Mouse (Mus musculus) limb, embryonic 14.5 days (tissue): ENCODE measurements around the gene Txn2. TPM values are rescaled to one million over a fixed set of nuclear protein-coding genes. Genes with fewer than 3 reads are reported as not detected.

Experiments
- ATAC-seq: fragments of 200-750 bp; cut with Nextera tagmentation; 2 replicates; pipeline ENCODE4 v1.8.0; 2017; ENCODE audit warnings: low read depth, moderate number of reproducible peaks, moderate TSS enrichment; ENCODE audit not compliant: low FRiP score
- DNase-seq: peaks from one replicate; pipeline ENCODE4 v3.0.0-alpha.2; 2015; ENCODE audit warnings: low spot score
- H3K27ac ChIP-seq: fragments of 300-500 bp; sonication (generic); replicated peaks from 2 replicates; pipeline ENCODE4 v1.5.1; 2014; ENCODE audit warnings: low read depth, mild to moderate bottlenecking, low read length, moderate library complexity, mixed read lengths
- H3K27me3 ChIP-seq: fragments of 300-500 bp; sonication (generic); 2 replicates; pipeline ENCODE4 v1.6.1; 2014; ENCODE audit warnings: low read length, mixed read lengths; ENCODE audit not compliant: control insufficient read depth, insufficient read depth
- H3K36me3 ChIP-seq: fragments of 300-500 bp; sonication (generic); 2 replicates; pipeline ENCODE4 v1.6.1; 2014; ENCODE audit warnings: mild to moderate bottlenecking, low read length, moderate library complexity, mixed read lengths; ENCODE audit not compliant: control insufficient read depth, insufficient read depth
- H3K4me1 ChIP-seq: fragments of 300-500 bp; sonication (generic); 2 replicates; pipeline ENCODE4 v1.6.1; 2014; ENCODE audit warnings: antibody characterized with exemption, low read length, mixed read lengths; ENCODE audit not compliant: control insufficient read depth, insufficient read depth
- H3K4me2 ChIP-seq: fragments of 300-500 bp; sonication (generic); replicated peaks from 2 replicates; pipeline ENCODE4 v1.6.1; 2014; ENCODE audit warnings: low read depth, mild to moderate bottlenecking, low read length, moderate library complexity; ENCODE audit not compliant: severe bottlenecking
- H3K4me3 ChIP-seq: fragments of 300-500 bp; sonication (generic); replicated peaks from 2 replicates; pipeline ENCODE4 v1.5.1; 2014; ENCODE audit warnings: low read length
- H3K9ac ChIP-seq: fragments of 300-500 bp; sonication (generic); 2 replicates; pipeline ENCODE4 v1.6.1; 2014; ENCODE audit warnings: mild to moderate bottlenecking, low read depth, low read length, moderate library complexity; ENCODE audit not compliant: severe bottlenecking
- H3K9me3 ChIP-seq: fragments of 300-500 bp; sonication (generic); 2 replicates; pipeline ENCODE4 v1.6.1; 2016; ENCODE audit warnings: low read length; ENCODE audit not compliant: control insufficient read depth
- POLR2A ChIP-seq: fragments of 200-500 bp; IDR thresholded peaks from 2 replicates; pipeline ENCODE4 v1.8.0; 2012; ENCODE audit warnings: inconsistent platforms, mild to moderate bottlenecking, moderate library complexity, borderline replicate concordance; ENCODE audit not compliant: insufficient read depth, insufficient read length; ENCODE audit errors: extremely low read depth
- WGBS: fragments of 180-500 bp; shearing (Covaris S2); extraction: QIAGEN DNeasy Blood & Tissue Kit; methylation state at CpG from one replicate; pipeline ENCODE4 v1.1.7; 2014; 5-methylcytosine and 5-hydroxymethylcytosine counted together
- polyA plus RNA-seq, 2 experiments: library from polyadenylated mRNA; depleted of rRNA in 1 of 2; stranded (reverse) in 1 of 2; unstranded in 1 of 2; fragments of >200 nt; fragmentation: Nextera tagmentation in 1 of 2; extraction: Ambion mirVana in 1 of 2; gene quantifications; 2 replicates each; pipeline versions ENCODE4 v1.2.1 to v1.2.3; 2012 to 2014

Gene Txn2
- polyA plus RNA-seq, 2 experiments = 183 to 266 TPM

DNA sequence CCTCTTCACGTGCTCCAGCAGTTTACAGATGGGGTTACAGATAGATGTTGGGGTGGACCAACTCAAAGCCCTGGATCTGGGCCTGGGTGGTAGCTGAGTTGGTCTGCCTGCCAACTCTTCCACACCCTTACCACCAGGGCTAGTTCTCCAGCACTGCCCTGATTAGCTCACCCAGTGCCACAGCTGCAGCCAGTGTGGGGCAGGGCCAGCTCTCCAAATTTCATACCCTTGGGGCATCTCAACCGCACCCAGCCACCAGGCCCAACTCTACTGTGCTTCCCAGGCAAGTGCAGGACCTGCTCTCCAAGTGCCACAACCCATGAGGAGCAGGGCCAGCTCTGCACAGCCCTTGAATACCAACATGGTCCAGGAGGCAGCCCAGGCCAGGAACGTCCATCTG, 49.0 kb downstream of the Txn2 start:
- no peaks in the 10 kb centered on the region for H3K36me3 ChIP-seq
- no peak overlapping the region for H3K4me3 ChIP-seq
- no peak for TF ChIP-seq POLR2A
- ATAC-seq = no peak
- no peak overlapping the region for H3K4me2 ChIP-seq
- no peak overlapping the region for H3K27ac ChIP-seq
- H3K4me1 ChIP-seq = peaks cover 13% of the 10 kb centered on the region
- WGBS = 82% methylated on average over 3 of the region's 3 CpGs
- H3K9me3 ChIP-seq = no peaks in the 10 kb centered on the region
- no peak for DNase-seq
- H3K9ac ChIP-seq = no peak overlapping the region
- H3K27me3 ChIP-seq = no peaks in the 10 kb centered on the region

DNA sequence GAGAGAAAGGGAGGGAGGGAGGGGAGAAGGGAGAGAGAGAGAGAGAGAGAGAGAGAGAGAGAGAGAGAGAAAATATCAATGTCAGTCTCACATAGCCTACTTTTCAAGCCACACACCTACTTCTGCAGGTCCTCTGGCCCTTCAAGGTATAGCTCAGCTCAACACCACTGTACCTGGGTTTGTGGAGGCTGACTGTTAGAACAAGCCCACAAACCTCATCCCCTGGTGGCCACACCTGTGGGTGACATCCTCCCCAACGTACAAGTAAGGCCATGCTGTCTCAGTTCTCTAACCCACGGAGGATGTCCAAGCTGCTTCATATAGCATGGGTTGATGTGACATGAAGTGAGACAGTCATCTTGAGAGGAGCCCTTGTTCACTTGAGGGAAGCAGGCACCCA, 51.6 kb downstream of the Txn2 start:
- H3K4me3 ChIP-seq = no peak overlapping the region
- no peak overlapping the region for H3K9ac ChIP-seq
- WGBS = 69% methylated on average over 2 of the region's 2 CpGs
- no peaks in the 10 kb centered on the region for H3K36me3 ChIP-seq
- H3K4me2 ChIP-seq = no peak overlapping the region
- H3K9me3 ChIP-seq = no peaks in the 10 kb centered on the region
- DNase-seq = no peak
- no peak for ATAC-seq
- no peaks in the 10 kb centered on the region for H3K4me1 ChIP-seq
- no peaks in the 10 kb centered on the region for H3K27me3 ChIP-seq
- TF ChIP-seq POLR2A = no peak
- no peak overlapping the region for H3K27ac ChIP-seq

DNA sequence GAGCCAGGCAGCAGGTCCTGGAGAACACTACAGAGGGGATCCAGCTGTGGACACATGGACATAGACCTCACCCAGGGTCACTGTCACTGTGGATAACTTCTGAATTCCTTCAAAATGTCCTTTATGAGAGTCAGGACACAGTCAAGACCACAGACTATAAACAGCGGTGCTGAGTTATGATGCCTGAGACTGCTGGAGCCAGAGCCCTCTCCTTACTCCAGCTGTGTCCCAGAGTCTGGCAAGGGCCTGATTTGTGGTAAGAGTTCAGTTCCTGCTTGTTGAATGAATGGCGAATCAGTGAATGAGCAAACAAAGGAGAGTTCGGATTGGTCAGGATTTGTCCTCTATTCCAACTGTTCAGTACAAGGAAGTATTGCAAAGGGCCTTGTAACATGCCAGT, 52.1 kb downstream of the Txn2 start:
- DNase-seq = no peak
- no peak for ATAC-seq
- Histone ChIP-seq H3K4me1 (no peaks in the 10 kb centered on the region), H3K27ac (no peak overlapping the region), H3K9me3 (no peaks in the 10 kb centered on the region), H3K9ac (no peak overlapping the region), H3K4me3 (no peak overlapping the region), H3K4me2 (no peak overlapping the region), H3K27me3 (no peaks in the 10 kb centered on the region), H3K36me3 (no peaks in the 10 kb centered on the region)
- no peak for TF ChIP-seq POLR2A
- whole genome bisulfite sequencing = 83% methylated on average over 3 of the region's 3 CpGs

DNA sequence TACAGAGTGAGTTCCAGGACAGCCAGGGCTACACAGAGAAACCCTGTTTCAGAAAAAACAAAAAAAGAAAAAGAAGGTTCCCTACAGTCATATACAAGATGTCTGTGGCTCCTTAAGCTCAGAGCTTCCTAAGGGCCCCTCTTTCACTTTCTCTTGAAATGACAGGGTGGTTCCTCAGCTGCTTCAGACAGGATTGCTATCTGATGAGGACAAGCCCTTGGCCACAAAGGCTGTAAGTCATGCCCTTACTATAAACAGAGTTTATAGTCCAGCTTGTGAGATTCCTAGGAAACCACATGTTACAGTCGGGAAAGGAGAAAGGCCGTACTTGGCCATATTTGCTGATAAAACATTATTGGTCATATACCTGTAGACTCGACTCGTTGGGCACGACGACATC, 52.9 kb downstream of the Txn2 start:
- no peaks in the 10 kb centered on the region for H3K27me3 ChIP-seq
- no peak overlapping the region for H3K4me2 ChIP-seq
- WGBS = 80% methylated on average over 6 of the region's 6 CpGs
- H3K9me3 ChIP-seq = no peaks in the 10 kb centered on the region
- no peak overlapping the region for H3K9ac ChIP-seq
- no peak overlapping the region for H3K27ac ChIP-seq
- ATAC-seq (no peak), DNase-seq (no peak)
- TF ChIP-seq POLR2A = no peak
- no peaks in the 10 kb centered on the region for H3K4me1 ChIP-seq
- no peaks in the 10 kb centered on the region for H3K36me3 ChIP-seq
- no peak overlapping the region for H3K4me3 ChIP-seq

DNA sequence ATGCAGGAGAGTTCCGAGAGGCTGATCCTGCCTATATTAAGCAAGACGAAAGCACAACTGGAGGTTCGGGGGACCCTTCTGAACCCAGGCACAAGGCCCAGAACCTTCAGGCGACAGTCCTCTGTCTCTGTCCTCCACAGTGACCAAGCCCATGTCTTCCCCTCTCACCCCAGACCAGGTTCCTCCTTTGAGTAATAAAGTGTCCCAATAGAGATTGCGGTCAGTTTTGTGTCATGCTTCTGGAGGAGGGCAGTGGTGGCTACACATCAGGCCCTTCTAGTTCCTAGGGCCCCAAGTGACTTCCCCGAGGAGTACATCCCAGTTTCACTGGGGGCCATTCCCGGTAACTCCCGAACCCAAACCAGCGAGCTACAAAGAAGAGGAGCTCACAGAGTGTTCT, 54.0 kb downstream of the Txn2 start:
- TF ChIP-seq POLR2A = no peak
- Histone ChIP-seq H3K9ac (no peak overlapping the region), H3K9me3 (no peaks in the 10 kb centered on the region), H3K4me1 (no peaks in the 10 kb centered on the region), H3K36me3 (no peaks in the 10 kb centered on the region), H3K27ac (no peak overlapping the region), H3K4me2 (no peak overlapping the region), H3K27me3 (no peaks in the 10 kb centered on the region), H3K4me3 (no peak overlapping the region)
- 86% methylated on average over 9 of the region's 9 CpGs for WGBS
- ATAC-seq = no peak
- DNase-seq = no peak

DNA sequence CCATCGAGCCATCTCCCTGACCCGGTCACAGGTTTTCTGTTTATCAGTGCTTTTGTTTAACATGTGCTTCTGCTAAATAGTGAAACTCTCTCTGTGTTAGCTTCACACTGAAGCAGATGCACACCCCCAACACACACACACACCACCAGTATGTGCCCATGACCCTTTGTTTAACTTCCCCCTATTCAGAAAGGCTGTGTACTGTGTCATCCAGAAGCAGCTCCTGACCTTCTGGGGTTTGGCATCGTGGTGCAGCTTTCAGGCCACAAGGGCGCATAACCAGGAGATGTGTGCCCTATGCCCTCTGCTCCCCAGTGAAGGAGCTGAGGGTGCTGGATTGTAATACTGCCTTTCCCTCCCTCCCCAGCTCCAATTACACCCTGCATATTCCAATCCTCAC, 54.5 kb downstream of the Txn2 start:
- TF ChIP-seq POLR2A = no peak
- H3K4me2 ChIP-seq = no peak overlapping the region
- no peak overlapping the region for H3K27ac ChIP-seq
- no peaks in the 10 kb centered on the region for H3K9me3 ChIP-seq
- no peak overlapping the region for H3K4me3 ChIP-seq
- H3K9ac ChIP-seq = no peak overlapping the region
- no peak for ATAC-seq
- no peak for DNase-seq
- H3K27me3 ChIP-seq = no peaks in the 10 kb centered on the region
- WGBS = 67% methylated on average over 4 of the region's 4 CpGs
- no peaks in the 10 kb centered on the region for H3K36me3 ChIP-seq
- H3K4me1 ChIP-seq = no peaks in the 10 kb centered on the region
